Mouse (Mus musculus): ENCODE results near the gene Tbc1d10c. TPM values are rescaled to one million over a fixed set of nuclear protein-coding genes. Genes with fewer than 3 reads are reported as not detected.
A peak's percentile ranks its signal among the peaks of the same experiment; 100 is the strongest.

Tbc1d10c gene
- polyA plus RNA-seq, 1 experiment from 2014 or later: 1.5 TPM

DNA sequence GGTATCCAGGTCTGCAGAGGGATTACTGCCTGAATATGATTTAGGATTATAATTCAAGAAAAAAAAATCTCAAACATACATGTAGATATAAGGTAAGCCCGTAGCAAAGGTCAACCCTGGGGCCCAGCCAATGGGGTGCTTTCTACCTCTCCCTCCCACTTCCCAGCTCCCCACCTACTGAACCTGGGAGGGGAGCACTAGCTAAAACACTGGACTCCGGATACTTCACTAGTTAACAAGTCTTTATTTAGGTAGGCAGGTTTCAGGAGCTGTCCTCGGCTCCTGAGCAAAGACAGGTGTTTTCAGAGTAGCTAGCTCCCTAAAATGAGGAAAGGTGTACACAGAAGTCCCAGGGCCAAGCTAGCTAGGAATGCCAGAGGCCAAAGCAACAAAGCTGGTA, 27.0 kb downstream of the Tbc1d10c start:
- H3K36me3 ChIP-seq: peaks cover 15% of the 10 kb centered on the region
- H3K9ac ChIP-seq: no peak overlapping the region
- H3K4me3 ChIP-seq: no peak overlapping the region
- H3K9me3 ChIP-seq: no peaks in the 10 kb centered on the region
- no peaks in the 10 kb centered on the region for H3K27me3 ChIP-seq
- H3K4me1 ChIP-seq (replicated peaks): peaks cover 20% of the 10 kb centered on the region
- no peak overlapping the region for H3K4me2 ChIP-seq
- WGBS: 78% methylated on average over 3 of the region's 3 CpGs
- H3K27ac ChIP-seq (replicated peaks): peak overlapping the region; percentile 74
- ATAC-seq (ENCODE audit: low FRiP score, low read depth): no peak

- H3K9ac ChIP-seq: peak overlapping the region; percentile 74
- no peaks in the 10 kb centered on the region for H3K9me3 ChIP-seq
- peak overlapping the region; percentile 69 for H3K4me3 ChIP-seq
- H3K27ac ChIP-seq (replicated peaks): peak overlapping the region; percentile 74
- H3K4me2 ChIP-seq: peak overlapping the region; percentile 96
- ATAC-seq (ENCODE audit: low FRiP score, low read depth): peak; percentile 35; the same call in 1 of the 2 replicates
- peaks cover 21% of the 10 kb centered on the region for H3K36me3 ChIP-seq
- 40% methylated on average over 4 of the region's 4 CpGs for WGBS
- peaks cover 20% of the 10 kb centered on the region for H3K4me1 ChIP-seq (replicated peaks)
- no peaks in the 10 kb centered on the region for H3K27me3 ChIP-seq
Measured at GRCm38 (mm10) chr19:4163543-4163887, 27.6 kb downstream of the Tbc1d10c start.

- H3K4me2 ChIP-seq: peak within 1 kb of the TSS; percentile 96
- 7% methylated on average over 42 of the region's 42 CpGs for WGBS
- H3K27ac ChIP-seq (replicated peaks): peak within 1 kb of the TSS; percentile 74
- no peaks in the 10 kb centered on the region for H3K9me3 ChIP-seq
- H3K36me3 ChIP-seq: peaks cover 27% of the 10 kb centered on the region
- peaks cover 20% of the 10 kb centered on the region for H3K4me1 ChIP-seq (replicated peaks)
- peak within 1 kb of the TSS; percentile 74 for H3K9ac ChIP-seq
- peak within 1 kb of the TSS; percentile 69 for H3K4me3 ChIP-seq
- no peaks in the 10 kb centered on the region for H3K27me3 ChIP-seq
- ATAC-seq (ENCODE audit: low FRiP score, low read depth): peak; percentile 91
Measured at GRCm38 (mm10) chr19:4162646-4163542, 28.2 kb downstream of the Tbc1d10c start, which contains the start of gene Rps6kb2. Rps6kb2 (minus strand) TSS chr19:4163354.

- peaks cover 38% of the 10 kb centered on the region for H3K36me3 ChIP-seq
- H3K4me3 ChIP-seq: no peak overlapping the region
- no peaks in the 10 kb centered on the region for H3K27me3 ChIP-seq
- H3K4me2 ChIP-seq: no peak overlapping the region
- no peak for ATAC-seq (ENCODE audit: low FRiP score, low read depth)
- peaks cover 18% of the 10 kb centered on the region for H3K4me1 ChIP-seq (replicated peaks)
- no peak overlapping the region for H3K9ac ChIP-seq
- H3K27ac ChIP-seq (replicated peaks): no peak overlapping the region
- 98% methylated on average over 8 of the region's 8 CpGs for WGBS
- no peaks in the 10 kb centered on the region for H3K9me3 ChIP-seq
Measured at GRCm38 (mm10) chr19:4159049-4159448, 32.0 kb downstream of the Tbc1d10c start.

GRCm38 (mm10) chr19:4156771-4157170, 34.3 kb downstream of the Tbc1d10c start:
- peaks cover 38% of the 10 kb centered on the region for H3K36me3 ChIP-seq
- 92% methylated on average over 12 of the region's 12 CpGs for WGBS
- ATAC-seq (ENCODE audit: low FRiP score, low read depth): no peak
- H3K9ac ChIP-seq: no peak overlapping the region
- no peak overlapping the region for H3K4me3 ChIP-seq
- no peaks in the 10 kb centered on the region for H3K27me3 ChIP-seq
- no peak overlapping the region for H3K4me2 ChIP-seq
- H3K4me1 ChIP-seq (replicated peaks): 0 out of 2 replicates have a peak, but pooled peaks cover under 1% of the 10 kb centered on the region
- no peak overlapping the region for H3K27ac ChIP-seq (replicated peaks)
- H3K9me3 ChIP-seq: no peaks in the 10 kb centered on the region

DNA sequence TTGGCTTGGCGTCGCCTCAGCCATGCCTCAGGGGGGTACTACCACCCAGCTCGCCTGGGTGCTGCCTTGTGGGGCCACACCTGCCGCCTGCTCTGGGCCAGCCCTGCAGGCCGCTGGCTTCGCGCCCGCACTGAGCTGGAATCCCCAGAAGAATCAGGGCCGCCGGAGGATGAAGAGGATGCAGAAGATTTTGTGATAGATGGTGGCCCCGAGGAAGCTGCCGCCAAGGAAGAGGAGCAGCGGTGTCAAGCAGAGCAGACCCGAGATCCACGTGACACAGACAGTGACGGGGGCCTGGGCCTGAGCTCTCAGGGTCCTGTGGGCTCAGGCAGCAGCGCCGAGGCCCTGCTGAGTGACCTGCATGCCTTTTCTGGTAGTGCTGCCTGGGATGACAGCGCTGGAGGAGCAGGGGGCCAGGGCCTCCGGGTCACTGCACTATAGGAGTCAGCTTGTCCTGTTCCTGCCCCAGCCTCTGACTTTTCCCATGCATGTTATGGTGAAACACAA, 35.0 kb downstream of the Tbc1d10c start:
- Histone ChIP-seq H3K4me2 (no peak overlapping the region), H3K4me1 (replicated peaks) (no peaks in the 10 kb centered on the region), H3K4me3 (no peak overlapping the region), H3K27ac (replicated peaks) (no peak overlapping the region), H3K9me3 (no peaks in the 10 kb centered on the region), H3K36me3 (peaks cover 40% of the 10 kb centered on the region), H3K27me3 (no peaks in the 10 kb centered on the region), H3K9ac (no peak overlapping the region)
- WGBS: 56% methylated on average over 20 of the region's 20 CpGs
- ATAC-seq (ENCODE audit: low FRiP score, low read depth): no peak

DNA sequence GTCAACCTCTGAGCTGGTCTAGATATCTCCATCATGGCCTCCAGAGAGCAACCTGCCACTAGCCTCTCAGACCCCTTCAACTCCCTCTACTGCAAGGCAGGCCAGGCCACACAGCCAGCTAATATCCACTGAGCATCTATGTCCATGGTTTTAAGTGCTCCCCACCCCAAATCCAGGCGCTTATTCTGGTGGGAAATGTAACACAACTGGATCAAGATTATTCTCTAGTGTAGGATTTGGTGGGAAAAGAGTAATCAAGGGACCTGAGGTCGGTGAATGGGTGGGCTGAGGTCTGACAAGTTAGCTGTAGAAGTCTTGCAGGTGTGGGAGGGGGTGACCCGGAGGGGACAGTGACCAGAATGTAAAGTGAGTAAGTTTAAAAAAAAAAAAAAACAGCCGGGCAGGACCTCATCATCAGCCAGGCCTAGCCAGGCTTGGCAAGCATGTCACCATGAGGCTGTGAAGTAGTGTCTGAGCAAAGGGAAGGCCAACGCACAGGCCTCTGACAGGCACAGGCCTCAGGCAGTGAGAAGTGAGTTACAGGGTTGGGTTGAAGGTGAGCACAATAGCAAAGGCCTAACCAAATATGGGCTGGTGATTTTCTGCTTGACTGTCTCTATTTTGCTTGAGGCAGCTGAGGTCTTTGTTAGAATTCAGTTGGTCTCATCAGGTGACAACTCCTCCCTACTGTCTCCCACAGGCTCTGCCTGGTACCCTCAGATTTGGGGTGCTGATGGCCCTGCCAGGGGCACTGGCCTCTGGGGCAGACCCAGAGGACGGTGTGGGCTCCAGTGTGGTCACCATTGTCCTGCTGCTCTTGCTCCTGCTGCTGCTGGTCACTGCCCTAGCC, 35.6 kb downstream of the Tbc1d10c start:
- no peak overlapping the region for H3K4me2 ChIP-seq
- H3K27ac ChIP-seq (replicated peaks): no peak overlapping the region
- no peak for ATAC-seq (ENCODE audit: low FRiP score, low read depth)
- H3K4me3 ChIP-seq: no peak overlapping the region
- 64% methylated on average over 6 of the region's 6 CpGs for WGBS
- no peaks in the 10 kb centered on the region for H3K9me3 ChIP-seq
- no peaks in the 10 kb centered on the region for H3K27me3 ChIP-seq
- 0 out of 2 replicates have a peak, but pooled peaks cover 3% of the 10 kb centered on the region for H3K4me1 ChIP-seq (replicated peaks)
- H3K9ac ChIP-seq: no peak overlapping the region
- H3K36me3 ChIP-seq: peaks cover 37% of the 10 kb centered on the region

GRCm38 (mm10) chr19:4154437-4155222, 36.5 kb downstream of the Tbc1d10c start:
- no peaks in the 10 kb centered on the region for H3K9me3 ChIP-seq
- no peak overlapping the region for H3K27ac ChIP-seq (replicated peaks)
- H3K36me3 ChIP-seq: peaks cover 34% of the 10 kb centered on the region
- peaks cover 8% of the 10 kb centered on the region for H3K4me1 ChIP-seq (replicated peaks)
- ATAC-seq (ENCODE audit: low FRiP score, low read depth): no peak
- H3K9ac ChIP-seq: no peak overlapping the region
- no peak overlapping the region for H3K4me3 ChIP-seq
- H3K27me3 ChIP-seq: no peaks in the 10 kb centered on the region
- no peak overlapping the region for H3K4me2 ChIP-seq
- 78% methylated on average over 13 of the region's 13 CpGs for WGBS

- Histone ChIP-seq H3K27ac (replicated peaks) (no peak within 1 kb of the TSS; the same call in 1 of the 2 replicates), H3K4me1 (replicated peaks) (peaks cover 18% of the 10 kb centered on the region), H3K9me3 (no peaks in the 10 kb centered on the region), H3K4me3 (no peak within 1 kb of the TSS), H3K4me2 (no peak within 1 kb of the TSS), H3K9ac (no peak within 1 kb of the TSS), H3K27me3 (no peaks in the 10 kb centered on the region), H3K36me3 (peaks cover 20% of the 10 kb centered on the region; the same call in 1 of the 2 replicates)
- 72% methylated on average over 11 of the region's 11 CpGs for WGBS
- no peak for ATAC-seq (ENCODE audit: low FRiP score, low read depth)
Measured at GRCm38 (mm10) chr19:4153232-4153654, 37.8 kb downstream of the Tbc1d10c start, which contains the start of gene Ptprcap. Ptprcap (plus strand) TSS chr19:4153604.

DNA sequence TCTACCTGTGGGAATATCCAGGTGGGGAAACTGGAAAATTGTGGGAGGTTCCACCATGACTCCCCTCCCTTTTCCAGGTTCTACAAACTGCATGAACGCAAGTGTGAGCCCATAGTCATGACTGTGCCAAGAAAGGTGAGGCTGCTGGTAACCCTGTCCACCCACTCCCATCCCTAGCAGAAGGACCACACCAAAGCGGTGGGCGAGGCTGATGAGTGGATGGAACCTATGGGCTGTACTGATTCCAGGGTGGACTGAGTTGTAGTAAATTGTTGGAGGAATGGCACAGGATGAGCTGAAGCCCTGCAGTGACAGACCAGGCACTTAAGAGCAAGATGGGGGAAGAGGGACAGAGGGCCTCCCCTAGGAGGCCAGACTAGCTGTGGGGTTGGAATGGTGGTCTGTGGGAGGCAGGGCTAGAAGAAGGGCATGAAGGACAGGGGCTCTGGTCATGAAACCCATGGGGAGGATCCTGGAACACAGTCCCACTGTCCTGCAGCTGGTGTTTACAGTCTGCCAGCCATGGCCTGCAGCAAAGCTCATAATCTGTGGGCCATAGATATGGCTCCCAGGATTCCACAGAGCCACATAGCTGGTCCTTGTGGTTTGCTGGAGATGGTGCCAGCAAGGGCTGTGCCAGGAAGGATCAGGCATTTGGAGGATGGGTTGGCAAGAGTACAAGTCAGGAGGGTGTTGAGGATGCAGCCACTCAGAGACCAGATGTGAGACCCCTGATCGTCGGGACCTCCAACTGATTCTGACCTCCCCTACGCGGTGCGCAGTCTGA, 38.4 kb downstream of the Tbc1d10c start:
- Histone ChIP-seq H3K4me2 (no peak overlapping the region), H3K4me1 (replicated peaks) (peaks cover 24% of the 10 kb centered on the region), H3K9ac (no peak overlapping the region), H3K4me3 (no peak overlapping the region), H3K27me3 (no peaks in the 10 kb centered on the region), H3K27ac (replicated peaks) (no peak overlapping the region; the same call in 1 of the 2 replicates), H3K9me3 (no peaks in the 10 kb centered on the region), H3K36me3 (peaks cover 14% of the 10 kb centered on the region; the same call in 1 of the 2 replicates)
- 85% methylated on average over 8 of the region's 8 CpGs for WGBS
- no peak for ATAC-seq (ENCODE audit: low FRiP score, low read depth)
